Mouse (Mus musculus) liver, embryonic 16.5 days (tissue): ENCODE data around the gene Ttc4. TPM values are rescaled to one million over a fixed set of nuclear protein-coding genes. Genes with fewer than 3 reads are reported as not detected.

Source experiments
- ATAC-seq: fragments of 200-750 bp; cut with Nextera tagmentation; 2 replicates; pipeline ENCODE4 v1.8.0; 2017; ENCODE audit warnings: low read depth, mild to moderate bottlenecking, moderate number of reproducible peaks, moderate library complexity
- H3K27ac ChIP-seq: fragments of 300-500 bp; sonication (generic); 2 replicates; pipeline ENCODE4 v1.5.1; 2014; ENCODE audit warnings: mild to moderate bottlenecking, low read length
- H3K27me3 ChIP-seq: fragments of 300-500 bp; sonication (generic); 2 replicates; pipeline ENCODE4 v1.6.1; 2014; ENCODE audit warnings: low read depth, low read length, mixed read lengths; ENCODE audit not compliant: control insufficient read depth, insufficient read depth
- H3K36me3 ChIP-seq: fragments of 300-500 bp; sonication (generic); 2 replicates; pipeline ENCODE4 v1.6.1; 2014; ENCODE audit warnings: mild to moderate bottlenecking; ENCODE audit not compliant: control insufficient read depth, insufficient read depth
- H3K4me1 ChIP-seq: fragments of 300-500 bp; sonication (generic); 2 replicates; pipeline ENCODE4 v1.6.1; 2014; ENCODE audit warnings: low read depth, low read length, mixed read lengths; ENCODE audit not compliant: control insufficient read depth
- H3K4me2 ChIP-seq: fragments of 300-500 bp; sonication (generic); 2 replicates; pipeline ENCODE4 v1.6.1; 2014; ENCODE audit warnings: low read depth, low read length, mixed read lengths
- H3K4me3 ChIP-seq: fragments of 300-500 bp; sonication (generic); 2 replicates; pipeline ENCODE4 v1.5.1; 2014; ENCODE audit warnings: low read depth, mild to moderate bottlenecking, low read length
- H3K9ac ChIP-seq: fragments of 300-500 bp; sonication (generic); 2 replicates; pipeline ENCODE4 v1.6.1; 2014; ENCODE audit warnings: low read depth, low read length
- H3K9me3 ChIP-seq: fragments of 300-500 bp; sonication (generic); replicated peaks from 2 replicates; pipeline ENCODE4 v1.6.1; 2016; ENCODE audit warnings: low read length; ENCODE audit not compliant: control insufficient read depth
- WGBS: fragments of 180-500 bp; shearing (Covaris S2); extraction: QIAGEN DNeasy Blood & Tissue Kit; methylation state at CpG from one replicate; pipeline ENCODE4 v1.1.7; 2014; ENCODE audit not compliant: insufficient replicate concordance; 5-methylcytosine and 5-hydroxymethylcytosine counted together
- polyA plus RNA-seq: library from polyadenylated mRNA; unstranded; fragments of >200 nt; fragmentation: Nextera tagmentation; extraction: Ambion mirVana; gene quantifications from 2 replicates; pipeline ENCODE4 v1.2.1, GENCODE M21; 2015

The Ttc4 gene
- polyA plus RNA-seq, 1 experiment from 2014 or later: 33.6 TPM

DNA sequence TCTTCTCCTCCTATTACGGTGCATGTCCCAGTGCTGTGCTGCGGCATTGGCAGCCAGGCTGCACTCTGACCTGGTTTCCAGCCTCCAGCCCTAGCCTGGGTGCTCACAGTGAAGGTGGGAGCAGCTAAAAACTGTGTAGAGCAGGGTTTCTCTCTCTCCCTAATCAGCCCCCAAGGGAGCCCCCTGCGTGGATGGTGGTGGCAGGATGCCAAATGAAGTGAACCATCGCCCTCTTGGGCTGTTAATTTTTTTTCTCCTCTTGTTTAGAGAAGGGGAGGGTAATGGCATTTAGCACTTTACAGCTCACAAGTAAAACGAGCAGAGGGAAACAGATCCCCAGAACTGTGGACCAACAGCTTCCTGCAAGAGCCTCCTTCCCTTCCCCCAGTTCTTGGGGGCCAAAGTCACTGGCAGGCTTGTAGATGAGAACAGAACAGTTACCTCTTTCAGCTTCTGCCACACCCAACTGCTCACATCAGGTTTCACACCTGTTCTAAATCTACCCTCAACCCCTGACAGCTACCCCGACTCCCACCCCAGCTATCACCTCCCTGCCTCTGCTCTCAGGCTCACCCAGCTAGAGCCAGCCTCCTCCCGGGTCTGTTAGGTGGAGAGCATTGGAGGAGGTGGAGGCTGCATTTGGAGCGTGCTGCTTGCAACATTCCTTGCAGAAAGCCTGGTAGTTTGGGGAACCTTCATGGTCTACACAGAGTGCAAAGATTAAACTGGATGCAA, 35.1 kb downstream of the Ttc4 start:
- no peak overlapping the region for H3K27ac ChIP-seq
- H3K9ac ChIP-seq: no peak overlapping the region
- H3K36me3 ChIP-seq: no peaks in the 10 kb centered on the region
- no peak overlapping the region for H3K4me2 ChIP-seq
- 0 out of 2 replicates have a peak, but pooled peaks cover 2% of the 10 kb centered on the region for H3K27me3 ChIP-seq
- ATAC-seq: no peak
- 18% methylated on average over 8 of the region's 8 CpGs for WGBS
- H3K4me3 ChIP-seq: no peak overlapping the region
- no peaks in the 10 kb centered on the region for H3K9me3 ChIP-seq
- no peaks in the 10 kb centered on the region for H3K4me1 ChIP-seq

DNA sequence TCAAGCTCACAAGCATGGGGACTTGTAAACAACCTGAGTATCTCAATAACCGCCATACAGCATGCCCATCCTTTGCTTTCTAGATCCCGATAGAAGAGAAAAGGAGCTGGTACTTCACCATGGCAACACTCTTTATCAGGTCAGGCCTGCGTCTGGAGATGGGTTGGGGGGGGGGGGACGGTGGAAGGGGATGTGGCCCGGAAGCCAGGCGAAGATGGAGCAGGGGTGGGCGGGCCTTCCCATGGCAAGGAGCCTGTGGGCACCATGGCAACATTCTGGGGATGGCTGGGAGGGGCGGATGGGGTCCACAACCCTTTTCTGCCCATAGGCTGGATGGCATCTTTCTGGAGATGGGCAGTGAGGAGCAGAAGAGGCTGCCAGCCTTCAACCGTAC, 44.7 kb downstream of the Ttc4 start:
- H3K27ac ChIP-seq: no peak overlapping the region
- H3K9me3 ChIP-seq: no peaks in the 10 kb centered on the region
- H3K4me2 ChIP-seq: no peak overlapping the region
- H3K9ac ChIP-seq: no peak overlapping the region
- H3K36me3 ChIP-seq: no peaks in the 10 kb centered on the region
- H3K27me3 ChIP-seq: no peaks in the 10 kb centered on the region
- WGBS: 40% methylated on average over 9 of the region's 9 CpGs
- no peaks in the 10 kb centered on the region; the same call in 1 of the 2 replicates for H3K4me1 ChIP-seq
- no peak overlapping the region for H3K4me3 ChIP-seq
- no peak for ATAC-seq

DNA sequence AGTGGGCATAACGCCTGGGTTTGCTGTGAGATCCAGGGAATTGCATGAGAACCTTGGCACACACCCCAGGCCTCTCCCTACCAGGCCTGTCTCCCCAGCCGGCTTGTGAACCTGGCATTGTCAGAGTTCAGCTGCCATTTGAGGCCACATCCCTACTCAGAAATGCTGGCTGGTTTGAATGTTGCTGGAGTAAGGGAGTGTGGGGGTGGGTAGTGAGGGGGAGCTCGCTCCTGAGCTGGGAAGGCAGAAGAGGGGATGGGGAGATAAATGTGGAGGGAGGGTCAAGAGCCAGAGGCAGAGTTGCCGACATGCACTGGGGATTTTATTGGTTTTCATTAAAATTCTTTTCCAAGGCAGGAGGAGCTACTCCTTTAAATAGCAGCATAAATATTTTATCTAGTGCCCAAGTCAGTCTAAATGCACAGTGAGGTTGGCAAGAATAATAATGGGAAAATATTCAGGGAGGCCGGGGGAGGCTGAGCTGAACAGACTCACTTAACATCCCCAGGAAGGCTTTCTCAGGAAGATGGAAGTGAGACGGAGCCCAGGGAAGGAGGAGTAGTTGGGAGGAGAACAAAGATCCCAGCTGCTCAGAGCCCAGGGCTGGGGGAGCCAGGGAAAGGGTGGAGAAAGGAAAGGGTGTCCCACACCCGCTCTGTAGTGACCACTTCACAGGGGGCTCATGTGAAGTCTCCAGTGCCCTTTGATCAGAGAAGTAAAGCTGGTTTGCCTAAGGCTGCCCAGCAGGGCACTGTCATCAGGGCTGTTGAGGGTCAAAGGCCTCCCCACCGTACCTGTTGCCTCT, 45.3 kb downstream of the Ttc4 start:
- Histone ChIP-seq H3K27me3 (no peaks in the 10 kb centered on the region), H3K4me2 (no peak overlapping the region), H3K9ac (no peak overlapping the region), H3K4me1 (no peaks in the 10 kb centered on the region; the same call in 1 of the 2 replicates), H3K4me3 (no peak overlapping the region), H3K9me3 (no peaks in the 10 kb centered on the region), H3K36me3 (no peaks in the 10 kb centered on the region), H3K27ac (no peak overlapping the region)
- WGBS: 33% methylated on average over 8 of the region's 8 CpGs
- ATAC-seq: no peak

DNA sequence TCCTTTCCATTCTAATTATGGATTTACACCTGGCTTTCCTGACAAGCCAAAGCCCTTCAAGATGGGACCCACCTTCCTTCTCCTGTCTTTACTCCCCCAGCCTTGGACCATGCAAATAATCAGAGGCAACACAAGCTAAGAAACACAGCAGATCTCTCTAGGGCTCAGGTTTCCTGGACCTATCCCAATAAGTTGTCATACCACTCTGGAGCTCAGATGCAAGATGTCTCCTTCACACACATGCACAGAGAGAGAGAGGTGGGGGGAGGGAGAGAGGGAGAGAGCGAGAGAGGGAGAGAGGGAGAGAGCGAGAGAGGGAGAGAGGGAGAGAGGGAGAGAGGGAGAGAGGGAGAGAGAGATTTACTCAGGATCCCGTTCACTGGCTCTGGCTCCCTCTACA, 46.4 kb downstream of the Ttc4 start:
- Histone ChIP-seq H3K9ac (no peak overlapping the region), H3K4me1 (no peaks in the 10 kb centered on the region; the same call in 1 of the 2 replicates), H3K27me3 (no peaks in the 10 kb centered on the region), H3K27ac (no peak overlapping the region), H3K9me3 (no peaks in the 10 kb centered on the region), H3K4me2 (no peak overlapping the region), H3K4me3 (no peak overlapping the region), H3K36me3 (no peaks in the 10 kb centered on the region)
- 24% methylated on average over 2 of the region's 3 CpGs for WGBS
- no peak for ATAC-seq

DNA sequence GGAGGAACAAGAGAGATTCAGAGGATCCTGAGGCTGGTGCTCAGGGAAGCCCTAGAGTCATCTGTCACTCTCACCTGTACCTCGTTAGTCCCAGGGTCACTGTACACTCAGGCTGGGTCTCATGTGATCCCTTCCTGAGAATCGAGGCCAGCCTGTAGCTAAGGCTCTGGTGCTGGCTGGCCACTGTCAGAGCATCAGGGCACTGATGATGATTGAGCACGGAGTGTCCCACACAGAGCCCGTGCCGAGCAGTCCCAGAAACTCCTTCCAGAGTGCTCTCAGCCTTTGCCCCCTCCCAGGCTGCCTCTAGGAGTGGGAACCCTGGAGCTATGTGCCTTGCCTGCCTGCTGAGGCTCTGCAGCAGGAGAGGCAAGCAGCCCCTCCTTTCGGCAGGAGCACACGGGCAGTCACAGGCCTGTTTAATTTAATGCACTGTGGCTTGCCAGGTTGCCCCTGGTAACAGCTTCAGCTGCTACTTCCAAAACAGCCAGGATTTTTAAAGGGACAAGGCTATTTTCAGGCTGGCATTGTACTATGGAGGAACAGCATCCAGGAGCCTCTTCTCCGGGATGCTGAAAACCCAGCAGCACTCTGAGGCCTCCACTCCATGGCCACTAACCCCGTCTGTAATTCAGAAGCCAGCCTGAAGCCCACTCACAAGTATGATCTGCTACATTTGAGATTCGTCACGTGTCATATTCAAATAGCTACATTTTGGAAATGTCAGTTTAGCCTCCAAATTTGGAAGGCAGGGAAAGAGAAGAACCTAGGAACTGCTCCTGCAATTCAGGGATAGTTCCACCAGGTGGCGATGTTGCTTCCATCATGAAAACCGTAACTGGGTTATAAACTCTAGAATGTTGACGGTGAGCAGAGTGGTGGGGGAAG, 48.2 kb downstream of the Ttc4 start:
- no peaks in the 10 kb centered on the region for H3K36me3 ChIP-seq
- no peak overlapping the region for H3K9ac ChIP-seq
- no peaks in the 10 kb centered on the region; the same call in 1 of the 2 replicates for H3K4me1 ChIP-seq
- ATAC-seq: no peak
- H3K27me3 ChIP-seq: no peaks in the 10 kb centered on the region
- no peak overlapping the region for H3K27ac ChIP-seq
- no peaks in the 10 kb centered on the region for H3K9me3 ChIP-seq
- no peak overlapping the region for H3K4me2 ChIP-seq
- WGBS: 35% methylated on average over 14 of the region's 14 CpGs
- H3K4me3 ChIP-seq: no peak overlapping the region

DNA sequence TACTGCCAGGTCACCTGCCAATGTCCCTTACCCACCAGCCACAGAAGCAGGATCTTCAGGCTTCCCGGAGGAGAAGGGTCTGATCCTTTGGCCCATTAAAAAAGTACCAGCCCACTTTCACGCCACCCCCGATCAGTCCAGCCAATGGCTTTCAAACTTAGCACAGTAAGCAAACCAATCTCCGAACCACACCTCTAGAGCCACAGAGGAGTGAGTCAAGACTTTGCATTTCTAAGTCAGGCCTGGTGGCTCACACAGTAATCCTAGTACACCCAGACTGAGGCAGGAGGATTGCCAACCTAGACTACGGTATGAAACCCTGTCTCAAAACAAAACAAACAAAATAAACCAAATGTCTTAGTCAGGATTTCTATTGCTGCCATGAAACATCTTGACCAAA, 49.4 kb downstream of the Ttc4 start:
- no peak overlapping the region for H3K4me3 ChIP-seq
- H3K4me1 ChIP-seq: no peaks in the 10 kb centered on the region; the same call in 1 of the 2 replicates
- no peak overlapping the region for H3K9ac ChIP-seq
- no peaks in the 10 kb centered on the region for H3K27me3 ChIP-seq
- H3K4me2 ChIP-seq: no peak overlapping the region
- H3K9me3 ChIP-seq: no peaks in the 10 kb centered on the region
- WGBS: 59% methylated on average over 5 of the region's 5 CpGs
- H3K27ac ChIP-seq: no peak overlapping the region
- H3K36me3 ChIP-seq: no peaks in the 10 kb centered on the region
- no peak for ATAC-seq

DNA sequence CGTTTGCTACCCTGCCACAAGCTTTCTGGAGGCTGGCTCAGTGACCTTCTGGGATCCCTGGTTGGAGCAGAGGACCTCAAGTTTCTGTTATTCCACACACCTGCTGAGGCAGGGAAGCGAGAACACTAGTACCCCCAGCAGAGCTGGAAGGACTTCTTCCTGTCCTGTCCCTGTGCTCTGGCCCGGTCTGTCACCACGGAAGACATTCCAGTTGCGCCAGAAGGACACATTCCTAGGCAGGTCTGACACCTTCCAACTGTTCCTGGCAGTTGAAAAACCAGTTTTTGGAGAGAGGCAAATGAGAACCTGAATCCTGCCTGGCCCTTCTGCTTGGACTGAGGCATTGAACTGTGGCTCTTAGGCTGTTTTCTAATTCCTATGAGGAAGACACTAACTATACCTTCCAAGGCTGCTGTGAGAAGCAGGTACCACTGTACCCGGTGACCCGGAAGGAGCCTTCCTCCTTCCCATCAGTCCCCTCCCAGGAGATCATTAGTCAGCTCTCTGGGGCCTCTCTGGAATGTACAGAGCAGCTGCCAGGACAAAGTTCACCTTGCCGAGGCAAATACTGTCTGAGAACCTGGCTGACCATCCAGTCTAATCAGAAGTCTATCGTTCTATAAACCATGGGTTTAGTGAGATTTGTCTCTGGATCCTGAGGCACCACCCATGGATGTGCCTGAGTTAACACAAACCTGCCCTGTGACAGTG, 49.9 kb downstream of the Ttc4 start:
- Histone ChIP-seq H3K4me3 (no peak overlapping the region), H3K9ac (no peak overlapping the region), H3K27ac (no peak overlapping the region), H3K36me3 (no peaks in the 10 kb centered on the region), H3K9me3 (no peaks in the 10 kb centered on the region), H3K4me1 (no peaks in the 10 kb centered on the region; the same call in 1 of the 2 replicates), H3K27me3 (peaks cover 4% of the 10 kb centered on the region), H3K4me2 (no peak overlapping the region)
- 29% methylated on average over 9 of the region's 9 CpGs for WGBS
- ATAC-seq: peak; percentile 54; the same call in 1 of the 2 replicates

DNA sequence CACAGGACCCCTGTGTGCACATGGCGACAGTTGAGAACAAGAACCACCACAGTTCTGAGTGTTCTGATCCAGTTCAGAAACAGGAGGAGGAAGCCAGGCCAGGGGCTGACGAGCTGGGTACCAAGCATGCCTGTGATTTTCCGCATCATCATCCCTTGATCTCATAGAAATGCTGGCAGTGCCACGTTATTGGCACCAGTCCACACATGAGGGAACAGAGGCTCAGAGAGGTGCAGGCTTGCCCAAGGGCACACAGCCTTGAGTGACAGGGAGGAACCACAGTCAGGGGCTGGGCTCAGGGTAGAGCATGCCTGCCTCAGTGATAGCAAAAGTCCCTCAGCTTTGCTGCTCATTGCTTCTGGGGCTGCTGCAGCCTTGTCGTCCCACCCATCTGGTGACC, 50.9 kb downstream of the Ttc4 start:
- no peak overlapping the region for H3K9ac ChIP-seq
- no peak overlapping the region for H3K27ac ChIP-seq
- no peaks in the 10 kb centered on the region for H3K9me3 ChIP-seq
- WGBS: 63% methylated on average over 5 of the region's 5 CpGs
- no peak overlapping the region for H3K4me2 ChIP-seq
- no peaks in the 10 kb centered on the region; the same call in 1 of the 2 replicates for H3K4me1 ChIP-seq
- no peaks in the 10 kb centered on the region for H3K36me3 ChIP-seq
- H3K27me3 ChIP-seq: peaks cover 14% of the 10 kb centered on the region
- H3K4me3 ChIP-seq: no peak overlapping the region
- ATAC-seq: no peak
